Mouse (Mus musculus): ENCODE measurements at regions not wholly inside any gene's neighbourhood (a gene's known extent, or its start where the extent isn't known, plus 50 kb on each side); places are given as distances from the start of the nearest gene placed in this dataset.

DNA sequence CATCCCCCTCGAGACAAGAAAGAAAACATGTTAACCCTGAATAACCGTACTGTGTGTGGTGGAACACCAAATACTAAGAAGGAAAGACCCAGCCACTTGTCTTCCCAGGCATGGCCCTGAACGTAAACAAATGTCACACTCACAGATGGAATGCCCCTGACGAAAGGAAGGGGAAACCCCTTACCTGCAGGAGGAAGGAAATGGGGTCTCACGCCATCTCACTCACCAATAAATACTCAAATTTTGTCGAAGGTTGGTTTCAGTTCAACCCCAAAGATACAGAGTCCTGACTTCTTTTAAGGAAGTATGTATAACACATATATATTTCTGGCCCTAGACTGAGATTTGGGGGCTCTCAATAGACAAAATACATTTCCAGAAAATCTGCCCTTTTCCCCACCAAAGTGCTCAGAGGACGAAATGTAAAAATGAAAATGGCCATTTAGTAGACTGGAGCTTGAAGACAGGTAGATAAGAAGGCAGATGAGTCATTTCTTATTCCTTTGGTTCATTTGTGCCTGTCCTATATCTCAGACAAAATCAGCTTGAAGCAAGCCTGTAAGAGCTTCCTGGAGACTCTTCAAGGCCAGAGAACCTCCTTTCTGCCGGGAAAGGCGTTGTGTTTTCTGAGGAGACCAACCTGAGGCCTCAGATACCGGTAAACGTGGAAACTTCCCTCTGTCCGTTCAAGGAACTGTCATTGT lies 114.1 kb downstream of the Cd83 start:
- Histone ChIP-seq H3K4me3 (ENCODE audit: control insufficient read depth in 1 of 2, insufficient read depth in 1 of 2, low read depth in 1 of 2, low read length in 2 of 2) (no peak overlapping the region), H3K36me3 (ENCODE audit: control insufficient read depth, insufficient read depth, low read length) (no peaks in the 10 kb centered on the region), H3K27me3 (ENCODE audit: control insufficient read depth, insufficient read depth, low read length) (no peaks in the 10 kb centered on the region), H3K9ac (ENCODE audit: low read length) (no peak overlapping the region), H3K4me1 (ENCODE audit: control insufficient read depth in 2 of 2, insufficient read depth in 2 of 2, low read length in 2 of 2) (peaks cover 2 to 4% of the 10 kb centered on the region in 2 experiments; a peak in 2 of 4 replicates), H3K9me3 (ENCODE audit: control insufficient read depth, low read length) (0 out of 2 replicates have a peak, but pooled peaks cover 3% of the 10 kb centered on the region), H3K27ac (replicated peaks in 1 of 2; ENCODE audit: control insufficient read depth in 1 of 2, insufficient read depth in 1 of 2, low read depth in 2 of 2, low read length in 2 of 2) (no peak overlapping the region), H3K4me2 (ENCODE audit: low read length) (no peak overlapping the region)
- 75% methylated on average over 12 of the region's 12 CpGs for WGBS
- no peak for ATAC-seq (ENCODE audit: insufficient number of reproducible peaks, insufficient read depth, low FRiP score, low read depth)

DNA sequence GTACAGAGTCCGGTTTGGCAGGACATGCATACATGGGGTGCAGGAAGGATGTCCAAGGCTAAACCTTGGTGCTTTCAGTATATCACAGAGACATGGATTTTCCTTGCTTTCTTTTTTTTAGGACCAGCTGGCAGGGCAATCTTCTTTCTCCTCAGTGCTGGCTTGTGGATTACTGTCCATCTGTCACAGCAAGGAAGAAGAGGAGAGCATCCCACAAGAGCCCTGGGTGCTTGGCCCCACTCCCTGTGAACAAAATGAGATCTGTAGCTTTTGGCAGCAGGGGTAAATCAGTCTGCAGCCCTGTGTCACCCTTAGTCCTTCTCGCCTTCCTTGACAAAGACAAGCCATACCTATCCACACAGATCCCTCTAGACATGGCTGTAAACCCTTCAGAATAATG lies 115.5 kb downstream of the Cd83 start:
- no peak overlapping the region for H3K27ac ChIP-seq (replicated peaks in 1 of 2; ENCODE audit: control insufficient read depth in 1 of 2, insufficient read depth in 1 of 2, low read depth in 2 of 2, low read length in 2 of 2)
- no peak for ATAC-seq (ENCODE audit: insufficient number of reproducible peaks, insufficient read depth, low FRiP score, low read depth)
- H3K4me3 ChIP-seq (ENCODE audit: control insufficient read depth in 1 of 2, insufficient read depth in 1 of 2, low read depth in 1 of 2, low read length in 2 of 2), result no peak overlapping the region
- peaks cover 2 to 4% of the 10 kb centered on the region in 2 experiments; a peak in 2 of 4 replicates for H3K4me1 ChIP-seq (ENCODE audit: control insufficient read depth in 2 of 2, insufficient read depth in 2 of 2, low read length in 2 of 2)
- 81% methylated on average over 2 of the region's 2 CpGs for WGBS
- H3K36me3 ChIP-seq (ENCODE audit: control insufficient read depth, insufficient read depth, low read length), result no peaks in the 10 kb centered on the region
- no peak overlapping the region for H3K9ac ChIP-seq (ENCODE audit: low read length)
- 0 out of 2 replicates have a peak, but pooled peaks cover 3% of the 10 kb centered on the region for H3K9me3 ChIP-seq (ENCODE audit: control insufficient read depth, low read length)
- no peaks in the 10 kb centered on the region for H3K27me3 ChIP-seq (ENCODE audit: control insufficient read depth, insufficient read depth, low read length)
- no peak overlapping the region for H3K4me2 ChIP-seq (ENCODE audit: low read length)

DNA sequence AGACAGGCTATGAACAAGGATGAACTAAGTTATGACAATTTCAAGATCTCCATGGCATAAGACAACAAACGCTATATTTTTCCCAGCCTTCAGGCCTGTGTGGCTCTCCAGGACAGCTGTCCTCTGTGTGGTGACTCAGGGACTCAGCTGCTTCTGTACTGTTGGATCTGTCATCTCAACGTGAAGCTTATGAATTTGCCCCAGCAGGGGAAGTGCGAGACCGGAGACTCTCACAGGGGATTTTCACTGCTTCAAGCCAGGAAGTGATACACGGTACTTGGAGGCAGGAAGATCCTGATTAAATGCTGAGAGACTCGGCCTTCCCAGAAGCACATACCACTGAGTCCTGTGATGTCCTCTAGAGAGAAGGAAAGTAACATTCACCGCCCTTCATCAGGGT lies 116.2 kb downstream of the Cd83 start:
- WGBS, result 49% methylated on average over 7 of the region's 7 CpGs
- H3K36me3 ChIP-seq (ENCODE audit: control insufficient read depth, insufficient read depth, low read length), result no peaks in the 10 kb centered on the region
- 0 out of 2 replicates have a peak, but pooled peaks cover 3% of the 10 kb centered on the region for H3K9me3 ChIP-seq (ENCODE audit: control insufficient read depth, low read length)
- H3K9ac ChIP-seq (ENCODE audit: low read length), result no peak overlapping the region
- H3K4me2 ChIP-seq (ENCODE audit: low read length), result no peak overlapping the region
- H3K4me3 ChIP-seq (ENCODE audit: control insufficient read depth in 1 of 2, insufficient read depth in 1 of 2, low read depth in 1 of 2, low read length in 2 of 2), result no peak overlapping the region
- H3K4me1 ChIP-seq (ENCODE audit: control insufficient read depth in 2 of 2, insufficient read depth in 2 of 2, low read length in 2 of 2), result peaks cover 2 to 4% of the 10 kb centered on the region in 2 experiments; a peak in 2 of 4 replicates
- H3K27ac ChIP-seq (replicated peaks in 1 of 2; ENCODE audit: control insufficient read depth in 1 of 2, insufficient read depth in 1 of 2, low read depth in 2 of 2, low read length in 2 of 2), result no peak overlapping the region
- H3K27me3 ChIP-seq (ENCODE audit: control insufficient read depth, insufficient read depth, low read length), result no peaks in the 10 kb centered on the region
- no peak for ATAC-seq (ENCODE audit: insufficient number of reproducible peaks, insufficient read depth, low FRiP score, low read depth)

DNA sequence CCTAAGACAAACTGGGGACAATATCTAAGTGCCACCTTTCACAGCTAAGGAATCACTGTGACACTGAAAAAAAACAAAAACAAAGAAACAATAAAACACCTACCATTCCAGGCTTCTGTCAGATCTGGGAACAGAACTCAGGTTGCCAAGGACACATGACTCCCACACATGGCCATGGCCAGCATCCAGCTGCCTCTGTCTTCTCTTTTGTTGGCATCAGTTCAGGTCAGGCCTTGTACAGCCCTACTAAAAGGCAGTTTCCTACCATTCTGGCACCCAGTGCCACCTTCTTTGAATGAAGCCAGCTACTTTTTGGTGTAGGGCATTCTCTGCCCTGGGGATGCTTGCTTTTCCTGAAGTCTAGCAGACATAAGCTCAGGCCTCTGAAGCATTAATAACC lies 118.8 kb downstream of the Cd83 start:
- Histone ChIP-seq H3K36me3 (ENCODE audit: control insufficient read depth, insufficient read depth, low read length) (no peaks in the 10 kb centered on the region), H3K4me3 (ENCODE audit: control insufficient read depth in 1 of 2, insufficient read depth in 1 of 2, low read depth in 1 of 2, low read length in 2 of 2) (no peak overlapping the region), H3K9ac (ENCODE audit: low read length) (no peak overlapping the region), H3K9me3 (ENCODE audit: control insufficient read depth, low read length) (0 out of 2 replicates have a peak, but pooled peaks cover 3% of the 10 kb centered on the region), H3K27ac (replicated peaks in 1 of 2; ENCODE audit: control insufficient read depth in 1 of 2, insufficient read depth in 1 of 2, low read depth in 2 of 2, low read length in 2 of 2) (no peak overlapping the region), H3K27me3 (ENCODE audit: control insufficient read depth, insufficient read depth, low read length) (no peaks in the 10 kb centered on the region), H3K4me1 (ENCODE audit: control insufficient read depth in 2 of 2, insufficient read depth in 2 of 2, low read length in 2 of 2) (peaks cover 9 to 12% of the 10 kb centered on the region in 2 experiments), H3K4me2 (ENCODE audit: low read length) (no peak overlapping the region)
- no peak for ATAC-seq (ENCODE audit: insufficient number of reproducible peaks, insufficient read depth, low FRiP score, low read depth)

DNA sequence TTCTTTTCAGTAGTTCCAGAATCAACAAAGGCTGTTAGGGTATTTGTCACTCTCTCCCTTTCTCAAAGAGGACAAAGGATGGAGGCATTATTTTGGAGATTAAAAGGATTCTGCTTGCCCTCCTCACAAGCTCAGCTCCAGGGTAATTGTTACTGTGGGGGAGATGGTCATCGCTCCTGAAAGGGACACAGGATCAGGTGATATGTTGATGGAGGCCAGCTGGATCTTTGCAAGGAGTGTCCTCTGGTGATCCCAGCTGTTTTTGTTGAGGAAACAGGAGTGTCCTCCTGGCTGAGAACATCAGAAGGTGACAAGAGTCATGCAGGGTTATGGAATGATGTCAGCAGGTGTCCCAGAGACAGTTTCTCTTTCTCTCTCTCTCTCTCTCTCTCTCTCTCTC lies 119.7 kb downstream of the Cd83 start:
- no peak overlapping the region for H3K27ac ChIP-seq (replicated peaks in 1 of 2; ENCODE audit: control insufficient read depth in 1 of 2, insufficient read depth in 1 of 2, low read depth in 2 of 2, low read length in 2 of 2)
- no peak overlapping the region for H3K4me2 ChIP-seq (ENCODE audit: low read length)
- no peak for ATAC-seq (ENCODE audit: insufficient number of reproducible peaks, insufficient read depth, low FRiP score, low read depth)
- H3K9ac ChIP-seq (ENCODE audit: low read length), result no peak overlapping the region
- no peak overlapping the region for H3K4me3 ChIP-seq (ENCODE audit: control insufficient read depth in 1 of 2, insufficient read depth in 1 of 2, low read depth in 1 of 2, low read length in 2 of 2)
- no peaks in the 10 kb centered on the region for H3K27me3 ChIP-seq (ENCODE audit: control insufficient read depth, insufficient read depth, low read length)
- 41% methylated on average over 1 of the region's 1 CpGs for WGBS
- 0 out of 2 replicates have a peak, but pooled peaks cover 3% of the 10 kb centered on the region for H3K9me3 ChIP-seq (ENCODE audit: control insufficient read depth, low read length)
- H3K4me1 ChIP-seq (ENCODE audit: control insufficient read depth in 2 of 2, insufficient read depth in 2 of 2, low read length in 2 of 2), result peaks cover 12 to 15% of the 10 kb centered on the region in 2 experiments
- no peaks in the 10 kb centered on the region for H3K36me3 ChIP-seq (ENCODE audit: control insufficient read depth, insufficient read depth, low read length)

DNA sequence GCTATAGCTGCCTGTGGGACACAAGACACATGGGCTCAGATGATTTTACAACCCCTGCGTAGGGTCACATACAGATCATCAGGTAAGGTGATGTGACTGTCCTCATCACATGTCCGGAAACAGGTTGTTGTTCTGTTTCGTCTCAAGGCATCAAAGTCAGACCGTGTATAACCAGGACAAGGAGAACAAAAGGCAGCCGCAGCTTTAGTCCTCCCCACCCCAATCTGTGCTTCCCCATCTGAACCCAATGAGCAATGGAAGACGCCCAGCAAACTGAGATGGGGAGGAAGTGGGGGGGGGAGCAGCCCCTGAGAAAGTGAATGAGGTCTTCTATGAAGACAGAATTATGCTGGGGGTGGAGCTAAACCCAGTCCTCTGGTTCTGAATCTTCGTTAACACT lies 121.7 kb downstream of the Cd83 start:
- no peaks in the 10 kb centered on the region for H3K27me3 ChIP-seq (ENCODE audit: control insufficient read depth, insufficient read depth, low read length)
- H3K9ac ChIP-seq (ENCODE audit: low read length), result no peak overlapping the region
- no peak overlapping the region for H3K4me3 ChIP-seq (ENCODE audit: control insufficient read depth in 1 of 2, insufficient read depth in 1 of 2, low read depth in 1 of 2, low read length in 2 of 2)
- H3K9me3 ChIP-seq (ENCODE audit: control insufficient read depth, low read length), result 0 out of 2 replicates have a peak, but pooled peaks cover 3% of the 10 kb centered on the region
- no peak overlapping the region for H3K4me2 ChIP-seq (ENCODE audit: low read length)
- 84% methylated on average over 7 of the region's 7 CpGs for WGBS
- no peaks in the 10 kb centered on the region for H3K36me3 ChIP-seq (ENCODE audit: control insufficient read depth, insufficient read depth, low read length)
- H3K4me1 ChIP-seq (ENCODE audit: control insufficient read depth in 2 of 2, insufficient read depth in 2 of 2, low read length in 2 of 2), result peaks cover 10 to 15% of the 10 kb centered on the region in 2 experiments
- no peak overlapping the region for H3K27ac ChIP-seq (replicated peaks in 1 of 2; ENCODE audit: control insufficient read depth in 1 of 2, insufficient read depth in 1 of 2, low read depth in 2 of 2, low read length in 2 of 2)
- no peak for ATAC-seq (ENCODE audit: insufficient number of reproducible peaks, insufficient read depth, low FRiP score, low read depth)

- 65% methylated on average over 8 of the region's 8 CpGs for WGBS
- ATAC-seq (ENCODE audit: insufficient number of reproducible peaks, insufficient read depth, low FRiP score, low read depth), result no peak
- Histone ChIP-seq H3K9ac (ENCODE audit: low read length) (no peak overlapping the region), H3K4me2 (ENCODE audit: low read length) (peak overlapping the region; percentile 36; the same call in 1 of the 2 replicates), H3K4me3 (ENCODE audit: control insufficient read depth in 1 of 2, insufficient read depth in 1 of 2, low read depth in 1 of 2, low read length in 2 of 2) (no peak overlapping the region), H3K4me1 (ENCODE audit: control insufficient read depth in 2 of 2, insufficient read depth in 2 of 2, low read length in 2 of 2) (peaks cover 10 to 15% of the 10 kb centered on the region in 2 experiments), H3K36me3 (ENCODE audit: control insufficient read depth, insufficient read depth, low read length) (no peaks in the 10 kb centered on the region), H3K27me3 (ENCODE audit: control insufficient read depth, insufficient read depth, low read length) (no peaks in the 10 kb centered on the region), H3K27ac (replicated peaks in 1 of 2; ENCODE audit: control insufficient read depth in 1 of 2, insufficient read depth in 1 of 2, low read depth in 2 of 2, low read length in 2 of 2) (no peak overlapping the region), H3K9me3 (ENCODE audit: control insufficient read depth, low read length) (no peaks in the 10 kb centered on the region)
These were observed 122.8 kb downstream of the Cd83 start for GRCm38 (mm10) chr13:43907425-43907824.
